Mouse (Mus musculus) heart, postnatal 0 days (tissue): ENCODE results near the gene Ankrd33.

Experiments
- CTCF ChIP-seq: IDR thresholded peaks from 2 replicates; pipeline ENCODE4 v1.5.1; 2016; ENCODE audit warnings: antibody characterized with exemption, control low read depth, low read depth
- EP300 ChIP-seq: IDR thresholded peaks from 2 replicates; pipeline ENCODE4 v1.6.1; 2016; ENCODE audit warnings: antibody characterized with exemption, low read depth

DNA sequence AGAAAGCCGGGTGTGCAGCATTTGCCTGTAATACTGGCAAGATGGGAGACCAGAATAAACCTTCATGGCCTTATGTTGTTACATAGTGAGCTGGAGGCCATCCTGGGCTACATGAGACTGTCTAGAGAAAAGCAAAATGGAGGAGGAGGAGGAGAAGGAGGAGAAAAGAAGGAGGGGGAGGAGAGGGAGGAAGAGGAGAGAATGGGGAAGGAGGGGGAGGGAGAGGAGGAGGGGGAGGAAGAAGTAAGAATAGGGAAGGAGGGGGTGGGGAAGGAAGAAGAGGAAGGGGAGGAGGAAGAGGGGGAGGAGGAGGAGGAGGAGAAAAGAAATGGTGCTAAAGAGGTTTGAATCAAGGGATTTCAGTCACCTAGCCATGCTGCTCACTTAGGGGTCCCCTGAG, 44.6 kb downstream of the Ankrd33 start:
- TF ChIP-seq CTCF = no peak
- no peak for TF ChIP-seq EP300
